Mouse (Mus musculus) gastrocnemius, adult 2 months (tissue): ENCODE measurements around the gene Sall1. TPM values are rescaled to one million over a fixed set of nuclear protein-coding genes. Genes with fewer than 3 reads are reported as not detected.
A peak's percentile ranks its signal among the peaks of the same experiment; 100 is the strongest.

Source experiments
- DNase-seq: peaks from one replicate; pipeline ENCODE4 v3.0.0; 2022
- H3K27ac ChIP-seq: fragments of 200-600 bp; 2 replicates; pipeline ENCODE4 v1.8.1; 2022; ENCODE audit warnings: mild to moderate bottlenecking
- H3K4me3 ChIP-seq: fragments of 200-600 bp; 2 replicates; pipeline ENCODE4 v1.8.1; 2022; ENCODE audit warnings: mild to moderate bottlenecking, moderate library complexity
- CTCF ChIP-seq: fragments of 200-600 bp; IDR thresholded peaks from 2 replicates; pipeline ENCODE4 v1.8.1; 2022; ENCODE audit warnings: antibody characterized with exemption, mild to moderate bottlenecking, moderate library complexity
- intact Hi-C: fragments of 180-260 bp; cut with DNase I; formaldehyde crosslinking; loops from one replicate; pipeline ENCODE4 v1.15.1; 2025
- total RNA-seq, 2 experiments: library from RNA; stranded (reverse); gene quantifications; 2 replicates each; pipeline ENCODE4 v1.2.3; 2021

The Sall1 gene
- total RNA-seq, 2 experiments from 2014 or later = not detected

DNA sequence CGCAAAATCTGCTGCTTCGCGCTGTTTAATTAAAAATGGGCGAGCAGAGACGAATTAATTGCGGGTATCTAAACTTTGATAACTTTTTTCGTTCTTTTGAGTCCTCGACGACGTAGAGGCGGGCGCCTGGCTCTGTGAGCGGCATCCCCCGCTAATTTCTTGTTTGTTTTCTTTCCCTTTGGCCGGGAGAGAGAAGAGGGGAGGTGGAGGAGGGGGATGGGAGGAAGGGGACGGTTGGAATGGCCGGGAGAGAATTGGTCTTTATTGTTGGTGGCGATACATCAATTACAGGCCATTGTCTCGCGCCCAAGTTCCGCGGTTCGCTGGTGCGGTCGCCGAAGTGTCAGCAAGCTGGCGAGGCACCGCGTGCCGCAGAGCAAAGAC, 1.2 kb upstream of the Sall1 start:
- Histone ChIP-seq H3K4me3 (no peak overlapping the region), H3K27ac (no peak overlapping the region)
- DNase-seq = no peak
- TF ChIP-seq CTCF = no peak
- intact Hi-C loops = no loop called here

DNA sequence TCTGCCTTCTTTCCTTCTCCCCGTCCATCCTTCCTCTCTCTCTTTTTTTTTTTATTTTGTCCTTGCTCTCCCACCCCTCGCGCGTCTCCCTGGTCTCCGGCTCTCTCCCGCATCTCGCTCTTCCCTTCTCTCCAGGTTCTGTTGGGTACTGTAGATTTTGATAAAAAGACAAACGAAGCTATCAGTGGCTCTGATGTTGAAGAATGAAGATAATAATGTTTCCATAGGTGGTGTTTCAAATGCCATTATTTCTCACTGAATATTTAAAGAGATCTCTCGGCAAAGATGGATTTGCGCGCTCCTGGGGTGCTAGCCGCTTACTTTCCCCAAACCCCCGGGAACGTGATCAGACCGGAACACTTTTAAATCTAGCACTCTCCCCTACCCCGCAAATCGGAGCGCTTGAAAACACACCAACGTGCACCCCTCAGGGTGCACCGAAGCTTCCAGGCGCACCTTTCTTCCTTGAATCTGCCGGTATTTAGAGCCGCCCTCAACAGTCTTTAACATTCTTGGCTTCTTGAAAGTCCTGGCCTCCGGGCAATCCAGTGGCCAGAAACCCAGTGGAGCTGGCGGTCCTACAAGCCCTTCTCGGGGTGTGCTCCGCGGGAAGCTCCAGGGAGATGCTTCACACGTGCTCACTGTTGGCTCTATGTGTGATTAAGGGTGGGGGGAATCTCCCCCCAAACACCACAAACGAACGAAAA, 702 bp upstream of the Sall1 start:
- Histone ChIP-seq H3K4me3 (no peak overlapping the region), H3K27ac (no peak overlapping the region)
- intact Hi-C loops = no loop called here
- DNase-seq = no peak
- TF ChIP-seq CTCF = no peak

DNA sequence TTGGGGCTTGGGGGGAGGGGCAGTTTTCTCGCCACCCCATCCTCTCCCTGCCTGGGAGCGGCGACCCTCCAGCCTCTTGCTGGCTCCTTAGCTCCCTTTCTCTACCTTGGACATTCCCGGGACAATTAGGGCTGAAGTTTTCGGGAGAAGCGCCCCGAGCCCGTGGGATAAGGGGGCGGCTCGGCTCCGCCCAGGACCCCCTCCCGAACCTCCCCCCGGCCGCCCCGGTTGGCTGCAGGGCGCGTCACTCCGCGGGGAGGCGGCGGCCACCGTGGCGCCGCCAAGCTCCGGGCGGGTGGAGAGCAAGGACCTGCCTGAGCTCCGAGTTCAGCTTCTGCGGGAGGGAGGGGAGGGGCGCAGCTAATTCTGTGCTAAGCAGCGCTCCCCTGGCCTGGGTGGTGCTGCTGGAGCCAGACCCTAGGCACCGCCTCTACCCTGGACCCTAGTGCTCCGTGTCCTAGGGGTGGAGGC, 556 bp downstream of the Sall1 start:
- DNase-seq = peak; percentile 34
- Histone ChIP-seq H3K4me3 (peak overlapping the region; percentile 74), H3K27ac (no peak overlapping the region)
- no peak for TF ChIP-seq CTCF
- intact Hi-C loops = no loop called here

DNA sequence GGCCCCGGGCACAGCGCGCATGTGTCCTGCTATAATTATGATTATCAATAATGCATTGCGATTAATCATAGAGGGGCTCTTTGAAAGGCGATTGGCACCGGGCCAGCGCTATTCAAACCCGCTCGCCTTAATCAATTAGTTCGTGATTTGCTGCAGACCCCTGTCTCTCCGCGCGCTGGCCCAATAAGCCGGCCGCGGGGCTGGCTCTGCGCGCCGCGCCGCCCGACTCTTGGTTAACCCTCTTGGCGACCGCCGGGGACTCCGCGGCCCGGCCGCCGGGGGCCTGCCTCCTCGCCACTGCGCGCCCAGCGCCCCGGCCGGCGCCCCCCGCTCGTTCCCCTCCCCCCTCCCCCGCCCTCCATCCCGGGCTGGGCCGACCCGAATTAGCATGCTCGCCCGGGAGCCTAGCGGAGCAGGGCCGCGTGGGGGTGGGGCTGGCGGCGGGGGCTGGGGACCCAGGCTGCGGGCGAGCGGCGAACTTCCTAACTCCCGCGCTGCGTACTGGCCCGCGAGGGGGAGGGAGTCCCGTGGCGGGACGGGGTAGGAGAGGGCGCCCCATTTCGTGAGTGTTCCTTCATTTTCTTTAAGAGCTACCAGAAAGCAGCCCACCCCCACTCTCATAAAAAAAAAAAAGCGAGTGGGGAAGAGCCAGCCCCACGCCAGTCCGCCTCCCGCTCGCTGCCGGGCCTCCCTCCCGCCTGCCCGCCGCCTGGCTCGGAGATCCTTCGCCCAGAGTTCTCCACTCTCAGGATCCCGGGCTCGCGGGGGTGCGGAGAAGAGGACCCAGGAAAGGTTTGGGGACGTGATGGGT, 1.2 kb downstream of the Sall1 start:
- peak; percentile 29 for DNase-seq
- TF ChIP-seq CTCF = no peak
- peak overlapping the region; percentile 74 for H3K4me3 ChIP-seq
- intact Hi-C loops = no loop called here
- no peak overlapping the region for H3K27ac ChIP-seq

DNA sequence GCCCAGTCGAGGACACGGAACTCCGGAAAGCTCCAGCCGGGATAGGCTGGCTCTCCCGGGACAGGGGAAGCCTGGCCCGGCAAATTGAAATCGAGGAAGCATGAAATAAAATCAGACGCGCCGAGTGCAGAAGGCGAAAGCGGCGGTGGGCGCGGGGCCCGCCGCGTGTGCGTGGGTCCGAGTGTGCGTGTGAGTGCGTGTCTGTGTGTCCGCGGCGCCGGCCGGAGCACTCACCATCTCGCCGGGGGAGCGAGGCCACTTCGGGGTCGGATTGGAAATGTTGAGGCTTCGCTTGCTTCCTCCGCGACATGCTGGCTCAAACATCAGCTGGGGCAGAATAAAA, 1.9 kb downstream of the Sall1 start:
- intact Hi-C loops = no loop called here
- DNase-seq = peak; percentile 25
- H3K27ac ChIP-seq = no peak overlapping the region
- H3K4me3 ChIP-seq = peak overlapping the region; percentile 74
- no peak for TF ChIP-seq CTCF

DNA sequence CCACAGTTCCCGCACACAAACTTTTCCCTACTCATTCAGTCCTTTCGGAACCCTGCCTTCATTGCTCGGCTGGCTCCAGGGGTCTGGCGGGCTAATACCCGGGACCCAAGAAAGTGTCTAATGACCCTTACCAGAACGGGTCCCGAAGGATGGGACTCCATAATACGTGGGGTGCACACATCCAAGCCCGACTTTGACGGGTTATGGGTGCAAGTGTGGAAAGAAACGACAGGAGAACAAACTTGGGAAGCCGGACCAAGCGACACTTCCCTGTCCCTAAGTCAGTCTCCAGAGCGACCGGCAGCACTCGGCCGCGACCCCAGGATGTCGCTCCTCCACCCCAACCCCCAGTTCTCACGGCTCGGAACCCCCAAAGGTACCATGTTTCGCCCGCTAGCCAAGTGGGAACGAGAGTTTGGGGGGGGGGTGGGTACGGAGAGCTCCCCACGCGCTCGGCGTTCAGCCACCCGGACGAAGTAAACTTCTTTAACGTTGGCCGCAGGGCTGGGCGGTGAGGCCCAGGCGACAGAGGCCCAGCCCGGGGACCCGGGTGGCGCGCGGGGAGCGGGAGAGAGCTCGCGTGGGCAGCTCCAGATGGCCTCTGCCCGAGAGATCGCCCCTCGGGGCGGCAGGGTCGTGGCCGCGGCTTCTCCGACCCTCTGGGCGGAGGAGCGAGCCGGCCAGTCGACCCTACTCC, 2.4 kb downstream of the Sall1 start:
- no peak for TF ChIP-seq CTCF
- DNase-seq = no peak
- H3K27ac ChIP-seq = no peak overlapping the region
- intact Hi-C loops = no loop called here
- peak overlapping the region; percentile 74 for H3K4me3 ChIP-seq

DNA sequence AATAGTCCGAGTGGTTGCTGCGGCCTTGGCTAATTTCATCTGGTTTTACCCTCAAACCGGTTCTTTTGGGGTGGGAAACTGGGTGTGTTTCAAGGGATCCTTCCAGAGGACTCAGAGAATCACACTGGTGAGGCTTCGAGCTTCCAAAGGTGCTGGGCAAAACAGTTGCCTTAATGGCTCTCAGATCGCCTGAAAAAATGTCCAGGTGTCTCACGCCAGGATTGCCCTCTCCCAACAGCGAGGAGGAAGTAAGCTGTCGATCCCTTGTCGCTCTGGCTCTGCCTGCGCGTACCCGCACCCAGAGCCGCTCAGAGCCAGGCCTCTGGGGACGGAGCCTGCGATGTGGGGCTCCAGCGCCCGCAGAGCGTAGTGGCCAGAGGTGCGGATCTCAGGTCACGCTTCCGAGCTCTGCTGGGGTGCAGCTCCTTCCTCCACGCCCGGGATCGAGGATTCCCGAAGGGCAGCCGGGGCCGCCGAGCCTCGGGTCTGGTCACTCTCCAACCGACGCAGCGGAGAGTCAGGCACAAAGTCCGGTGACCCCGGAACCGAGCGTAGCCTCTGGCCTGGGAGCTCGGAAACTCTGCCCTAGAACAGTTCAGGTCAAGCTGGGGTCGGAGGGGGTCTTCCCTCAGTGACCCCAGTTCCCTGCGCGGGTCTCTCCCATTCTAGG, 3.1 kb downstream of the Sall1 start:
- TF ChIP-seq CTCF = no peak
- Histone ChIP-seq H3K4me3 (peak overlapping the region; percentile 74), H3K27ac (no peak overlapping the region)
- DNase-seq = no peak
- intact Hi-C loops = no loop called here

DNA sequence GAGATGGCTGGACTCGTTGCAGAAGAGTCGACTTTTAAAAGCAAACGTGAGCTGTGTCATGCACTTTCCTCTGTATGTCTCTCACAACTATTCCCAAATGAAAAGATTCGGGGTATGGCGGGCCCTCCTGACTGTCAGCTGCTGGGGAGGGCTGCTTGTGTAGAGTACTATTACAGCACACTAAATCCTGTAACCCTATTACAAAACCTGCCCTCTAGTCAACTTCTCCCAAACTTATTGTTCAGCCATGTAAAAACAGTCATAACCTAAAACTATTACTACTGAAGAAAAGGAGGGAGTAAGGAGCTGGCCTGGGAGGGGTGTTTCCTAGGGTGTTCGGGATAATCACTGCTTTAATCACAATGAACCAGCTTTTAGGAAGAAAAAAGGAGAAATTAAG, 4.1 kb downstream of the Sall1 start:
- DNase-seq = no peak
- intact Hi-C loops = no loop called here
- H3K4me3 ChIP-seq = no peak overlapping the region
- TF ChIP-seq CTCF = no peak
- H3K27ac ChIP-seq = no peak overlapping the region

DNA sequence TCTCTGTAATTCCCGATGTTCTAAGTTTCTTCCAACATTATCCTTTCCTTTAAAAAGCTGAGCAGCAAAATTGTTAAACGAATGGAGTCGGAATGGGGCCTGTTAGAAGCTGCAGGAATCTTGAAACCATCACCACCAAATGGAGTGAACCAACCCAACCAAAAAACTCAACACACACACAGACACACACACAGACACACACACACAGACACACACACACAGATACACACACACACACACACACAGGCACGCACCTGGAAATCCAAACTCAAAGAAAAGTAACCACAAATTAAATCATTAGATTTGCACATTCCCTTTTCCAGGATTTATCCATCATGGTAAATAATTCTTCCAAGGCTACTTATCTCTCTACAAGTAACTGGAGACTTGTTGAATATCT, 5.0 kb downstream of the Sall1 start:
- DNase-seq = no peak
- H3K27ac ChIP-seq = no peak overlapping the region
- no peak overlapping the region for H3K4me3 ChIP-seq
- TF ChIP-seq CTCF = no peak
- intact Hi-C loops = no loop called here

DNA sequence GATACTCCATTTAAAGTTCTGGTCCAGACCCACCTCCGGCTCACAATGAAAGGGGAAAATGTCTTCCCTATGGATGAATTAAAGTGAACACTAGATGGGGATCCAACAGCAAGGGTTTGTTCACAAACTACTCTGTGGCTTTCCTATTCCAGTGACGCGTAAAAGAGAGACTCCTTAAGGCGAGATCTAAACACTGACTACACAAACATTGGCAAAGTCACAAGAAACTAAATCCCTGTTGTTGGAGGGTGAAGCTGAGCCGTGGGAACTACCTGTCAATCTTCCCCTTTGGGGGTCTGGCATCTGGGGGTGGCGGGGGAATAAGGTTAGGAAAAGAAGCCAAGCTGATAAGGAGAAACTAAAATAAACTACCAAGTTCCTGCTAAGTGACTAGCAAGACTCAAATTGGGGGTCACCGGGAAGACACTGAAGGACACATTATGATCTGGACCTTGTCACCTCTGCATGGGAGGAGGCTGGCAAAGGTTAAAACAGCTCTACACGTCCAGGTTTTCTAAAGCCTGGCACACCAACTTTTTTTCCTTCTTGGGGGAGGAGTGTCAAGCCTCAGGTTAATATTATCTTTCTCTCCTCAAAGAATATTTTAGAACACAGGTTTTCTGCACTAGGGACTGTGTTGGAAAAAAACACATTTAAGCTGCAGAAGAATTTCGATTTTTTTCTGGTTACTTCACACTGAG, 6.3 kb downstream of the Sall1 start:
- intact Hi-C loops = no loop called here
- Histone ChIP-seq H3K27ac (no peak overlapping the region), H3K4me3 (no peak overlapping the region)
- DNase-seq = no peak
- no peak for TF ChIP-seq CTCF

DNA sequence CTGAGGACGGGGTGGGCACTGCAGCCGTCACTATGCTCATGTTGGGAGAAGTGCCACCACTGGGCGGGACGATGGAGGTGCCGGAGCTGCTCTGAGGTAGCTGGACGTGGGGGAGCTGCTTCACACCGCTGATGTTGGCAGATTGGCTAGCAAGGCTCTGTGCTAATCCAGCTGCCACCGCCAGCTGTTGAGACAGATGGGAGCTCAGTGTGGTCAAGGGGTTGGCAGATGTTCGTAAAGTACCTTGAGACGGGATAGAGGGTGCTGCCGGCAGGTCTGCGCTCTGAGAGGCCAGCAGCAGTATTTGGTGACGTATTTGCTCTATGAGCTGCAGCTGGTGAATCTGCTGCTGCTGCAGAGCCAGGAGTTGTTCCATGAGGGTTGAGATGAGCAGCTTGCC, 11.6 kb downstream of the Sall1 start:
- intact Hi-C loops = no loop called here
- H3K4me3 ChIP-seq = no peak overlapping the region
- no peak for TF ChIP-seq CTCF
- H3K27ac ChIP-seq = no peak overlapping the region
- DNase-seq = no peak

DNA sequence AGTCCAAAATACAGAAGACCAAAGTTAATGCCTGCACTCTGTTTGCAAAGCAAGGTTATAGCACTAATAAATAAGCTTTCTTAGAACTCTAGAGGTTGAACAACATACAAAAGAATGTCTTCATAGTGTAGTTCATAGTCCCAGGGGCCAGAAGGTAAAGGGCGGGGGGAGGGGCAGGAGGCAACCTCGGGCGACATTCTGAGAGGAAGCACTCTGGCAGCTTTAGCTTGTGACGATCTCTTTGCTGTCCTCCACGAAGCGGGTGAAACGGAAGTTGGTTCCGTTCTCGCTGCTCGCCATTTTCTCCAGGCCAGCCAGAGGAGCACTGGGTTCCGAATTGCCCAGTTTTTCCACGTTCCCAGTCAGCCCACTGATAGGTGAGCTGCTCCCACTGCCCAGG, 15.8 kb downstream of the Sall1 start:
- TF ChIP-seq CTCF = no peak
- intact Hi-C loops = no loop called here
- Histone ChIP-seq H3K27ac (no peak overlapping the region), H3K4me3 (no peak overlapping the region)
- DNase-seq = no peak
